ENCODE assay signal across 26 mouse cellular contexts in the genomic region with DNA sequence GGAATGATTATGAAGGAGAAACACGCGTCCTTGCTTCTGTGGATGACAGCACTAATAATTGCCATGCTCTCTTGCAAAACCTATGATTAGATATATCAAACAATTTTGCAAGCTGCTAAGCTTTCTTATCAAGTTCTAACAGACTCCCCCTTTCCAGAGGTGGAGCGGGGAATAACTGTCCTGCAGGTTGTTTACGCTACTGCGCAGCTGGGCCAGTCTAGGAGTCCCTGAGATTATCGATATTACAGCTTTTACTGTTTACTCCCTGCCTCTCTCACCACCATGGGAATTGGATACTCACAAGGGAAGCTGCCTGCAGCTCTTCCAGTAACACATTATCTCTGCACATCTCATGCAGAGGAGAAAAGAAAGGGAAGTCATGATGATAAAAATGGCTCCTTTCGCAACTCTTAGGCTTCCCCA. TPM values are rescaled to one million over a fixed set of nuclear protein-coding genes. Genes with fewer than 3 reads are reported as not detected.
DNase-seq lines count a peak whose midpoint lies in the region; ATAC-seq and TF ChIP-seq lines count a peak whose summit lies in the region.
"Had no signal": no experiment of that assay in that cellular context is flagged by ENCODE, and none has a peak within 500 bp of the region (broad histone marks: within the 10 kb centered on the region; RNA-seq: fewer than 3 reads in every experiment).

No protein-coding gene starts in this region.

- WGBS in liver, embryonic 16.5 days (ENCODE audit: insufficient replicate concordance) = 21% methylated on average over 7 of the region's 7 CpGs

- H3K4me2 ChIP-seq in liver, embryonic 16.5 days (ENCODE audit: low read depth, low read length) = peak overlapping the region; percentile 34; the same call in 1 of the 2 replicates
- H3K4me2 ChIP-seq: hindbrain, embryonic 15.5 days; limb, embryonic 15.5 days; neural tube, embryonic 13.5 days had no signal

- TF ChIP-seq CTCF in bone marrow macrophage, adult 2 months (IDR thresholded peaks at IDR 0.05; ENCODE audit: low read depth, low read length) = no peak

- peak; percentile 46 for DNase-seq in 416B (ENCODE audit: low read depth)
- peak; percentile 66 for DNase-seq in liver
- DNase-seq in gastrocnemius, postnatal 10 days = no peak
- DNase-seq in adrenal gland, adult 2 months = no peak
- no peak for DNase-seq in embryo, embryonic 9.5 days (ENCODE audit: extremely low spot score)
- DNase-seq in adrenal gland, postnatal 10 days = no peak
- DNase-seq: cerebellum, adult 9-10 months; forebrain, postnatal 0 days; gastrocnemius, postnatal 36 days; heart, postnatal 4 days; kidney, adult 2 months; kidney, postnatal 10 days; left cerebral cortex, postnatal 4 days; midbrain, embryonic 14.5 days; retina, postnatal 1 day; right cerebral cortex, postnatal 25 days; spleen, adult 18-20 months; thymus, postnatal 25 days had no signal

- H3K4me1 ChIP-seq in bone marrow macrophage, adult 2 months (ENCODE audit: control insufficient read depth, insufficient read depth, low read length) = peaks cover 12% of the 10 kb centered on the region
- H3K4me1 ChIP-seq in liver, embryonic 16.5 days (ENCODE audit: control insufficient read depth, low read depth, low read length) = peaks cover 9% of the 10 kb centered on the region
- H3K4me1 ChIP-seq: embryonic facial prominence, embryonic 10.5 days; hindbrain, embryonic 15.5 days; limb, embryonic 15.5 days; neural tube, embryonic 13.5 days had no signal

- H3K27me3 ChIP-seq in liver, embryonic 16.5 days (ENCODE audit: control insufficient read depth, insufficient read depth, low read depth, low read length) = no peaks in the 10 kb centered on the region
- H3K27me3 ChIP-seq: hindbrain, embryonic 15.5 days; limb, embryonic 15.5 days; neural tube, embryonic 13.5 days had no signal

- ATAC-seq in liver, embryonic 16.5 days (ENCODE audit: low read depth) = peak; percentile 94
- ATAC-seq: forebrain, postnatal 0 days; lung, postnatal 0 days had no signal

- H3K9me3 ChIP-seq in liver, embryonic 16.5 days (replicated peaks; ENCODE audit: control insufficient read depth, low read length) = no peaks in the 10 kb centered on the region
- H3K9me3 ChIP-seq: embryonic facial prominence, embryonic 10.5 days; hindbrain, embryonic 15.5 days; limb, embryonic 15.5 days; neural tube, embryonic 13.5 days had no signal

- H3K27ac ChIP-seq in bone marrow macrophage, adult 2 months (ENCODE audit: insufficient read depth, low read depth, low read length) = 0 out of 2 replicates have a peak overlapping the region, but pooled peaks have one; percentile 4
- no peak overlapping the region for H3K27ac ChIP-seq in liver, embryonic 16.5 days (ENCODE audit: low read length)
- H3K27ac ChIP-seq: embryonic facial prominence, embryonic 10.5 days; hindbrain, embryonic 15.5 days; limb, embryonic 15.5 days; neural tube, embryonic 13.5 days had no signal

- no peak overlapping the region for H3K4me3 ChIP-seq in bone marrow macrophage, adult 2 months (ENCODE audit: insufficient read depth, low read length)
- H3K4me3 ChIP-seq in liver, embryonic 16.5 days (ENCODE audit: low read depth, low read length) = no peak overlapping the region
- H3K4me3 ChIP-seq: embryonic facial prominence, embryonic 10.5 days; hindbrain, embryonic 15.5 days; limb, embryonic 15.5 days; myocyte; neural tube, embryonic 13.5 days had no signal

- H3K36me3 ChIP-seq in liver, embryonic 16.5 days (ENCODE audit: control insufficient read depth, insufficient read depth) = no peaks in the 10 kb centered on the region
- H3K36me3 ChIP-seq: embryonic facial prominence, embryonic 10.5 days; hindbrain, embryonic 15.5 days; limb, embryonic 15.5 days; neural tube, embryonic 13.5 days had no signal

- no peak overlapping the region for H3K9ac ChIP-seq in liver, embryonic 16.5 days (ENCODE audit: low read depth, low read length)
- H3K9ac ChIP-seq: forebrain, postnatal 0 days; hindbrain, embryonic 15.5 days; limb, embryonic 15.5 days; neural tube, embryonic 13.5 days had no signal

- no peak for TF ChIP-seq POLR2A in bone marrow macrophage, adult 2 months (IDR thresholded peaks at IDR 0.05; ENCODE audit: borderline replicate concordance, low read depth, low read length)

RNA-seq across cellular contexts. Expression of gene Edem3, which starts 14.0 kb away (rescaled TPM):
- polyA plus RNA-seq in bone marrow macrophage, adult 2 months (2012; ENCODE audit: insufficient read depth, insufficient read length, missing spikeins) = 19.6 and 23.3 TPM in 2 replicates
- polyA plus RNA-seq in liver, embryonic 16.5 days (2015; fragmentation: Nextera tagmentation; extraction: Ambion mirVana) = 5.7 and 6.0 TPM in 2 replicates
- 10 to 100 TPM; 29.8 to 31.0 TPM for total RNA-seq in gastrocnemius, postnatal 10 days (2021)
- total RNA-seq in adrenal gland, adult 2 months (2021) = 100 to 1,000 TPM in 1 of 2 experiments, 10 to 100 TPM in 1; 77.7 to 112 TPM
- polyA plus RNA-seq in adrenal gland, adult 2 months (2012; rRNA removed) = 12.7 and 17.0 TPM in 2 replicates
- total RNA-seq in adrenal gland, postnatal 10 days (2021) = 10 to 100 TPM; 75.4 to 77.1 TPM

Comparison
In these comparisons a context has a peak if more than half of its experiments do, and no peak if none do; other contexts are left out.
1. DNase-seq: peak in 416B (single experiment) and liver (single experiment); none in gastrocnemius, postnatal 10 days (single experiment), adrenal gland, adult 2 months (single experiment), embryo, embryonic 9.5 days (single experiment) and adrenal gland, postnatal 10 days (single experiment).